Mouse (Mus musculus): ENCODE data around the gene Mgat5. TPM values are rescaled to one million over a fixed set of nuclear protein-coding genes. Genes with fewer than 3 reads are reported as not detected.

Gene Mgat5
- total and polyA plus RNA-seq, 3 experiments: 2.8 to 14.0 (median 11.2) TPM

GRCm38 (mm10) chr1:127508921-127509320, 304.1 kb downstream of the Mgat5 start:
- no peak for DNase-seq

DNA sequence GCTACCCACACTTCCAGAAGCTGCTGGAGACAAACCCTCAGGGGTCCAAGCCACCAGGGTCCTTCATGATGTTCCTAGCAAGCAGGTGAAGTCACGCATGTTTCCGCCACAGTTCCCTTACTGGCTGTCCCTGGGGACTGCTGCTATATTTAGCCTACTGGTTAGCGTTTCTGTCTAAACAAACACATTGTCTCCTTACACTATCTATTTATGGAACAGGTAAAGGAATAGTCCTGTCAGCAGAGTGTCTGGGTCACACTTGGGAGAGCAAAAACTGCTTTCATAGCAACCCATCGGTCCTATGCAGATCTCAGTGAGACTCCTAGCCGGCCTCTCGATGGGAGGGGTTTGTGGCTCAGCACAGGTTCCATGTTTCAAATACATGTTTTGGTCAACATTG, 306.5 kb downstream of the Mgat5 start:
- DNase-seq: no peak

GRCm38 (mm10) chr1:127512709-127513108, 307.9 kb downstream of the Mgat5 start:
- DNase-seq: no peak

- DNase-seq: no peak
These were observed 308.3 kb downstream of the Mgat5 start for GRCm38 (mm10) chr1:127513140-127513539.

DNA sequence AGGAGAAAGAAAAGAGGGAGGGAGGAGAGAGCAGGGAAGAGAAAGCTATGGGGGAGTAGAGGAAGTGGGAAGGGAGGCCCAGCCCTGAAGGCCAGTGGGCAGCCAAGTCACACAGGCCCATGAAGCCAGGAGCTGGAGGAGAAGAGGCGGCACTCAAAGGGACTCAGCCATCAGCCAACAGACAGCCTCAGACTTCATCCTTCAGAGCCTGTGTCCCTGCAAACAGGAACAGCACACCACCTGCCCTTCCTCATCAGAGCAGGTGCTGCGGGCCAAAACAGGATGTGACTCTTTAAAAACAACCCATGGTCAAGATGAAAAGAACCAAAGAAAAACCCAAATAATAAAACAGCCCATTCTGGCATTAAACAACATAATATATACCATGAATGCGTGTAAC, 308.8 kb downstream of the Mgat5 start:
- DNase-seq: no peak

- no peak for DNase-seq
These were observed 309.7 kb downstream of the Mgat5 start for GRCm38 (mm10) chr1:127514479-127514878.

GRCm38 (mm10) chr1:127514888-127515287, 310.1 kb downstream of the Mgat5 start:
- no peak for DNase-seq

- no peak for DNase-seq
These were observed 318.5 kb downstream of the Mgat5 start for GRCm38 (mm10) chr1:127523364-127523763.

- DNase-seq: no peak
These were observed 326.2 kb downstream of the Mgat5 start for GRCm38 (mm10) chr1:127530849-127531580.

- no peak for DNase-seq
These were observed 326.9 kb downstream of the Mgat5 start for GRCm38 (mm10) chr1:127531723-127532122.

DNA sequence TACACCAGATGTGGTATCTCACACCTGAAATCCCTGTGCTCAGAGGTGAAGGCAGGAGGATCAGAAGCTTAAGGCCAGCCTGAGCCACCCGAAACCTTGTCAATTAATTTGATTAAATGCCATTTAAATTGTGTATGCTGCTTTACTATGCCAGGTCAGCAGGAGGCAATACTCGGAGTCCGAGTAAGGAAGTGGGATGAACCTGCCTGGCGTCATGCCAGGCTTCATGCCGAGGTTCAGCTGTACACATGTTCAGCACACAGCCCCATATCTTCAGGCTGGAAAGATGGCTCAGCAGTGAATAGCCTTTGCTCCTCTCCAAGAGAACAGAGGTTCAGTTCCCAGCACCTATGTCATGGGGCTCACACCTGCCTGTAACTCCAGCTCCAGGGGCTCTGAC, 331.6 kb downstream of the Mgat5 start:
- DNase-seq: no peak

DNA sequence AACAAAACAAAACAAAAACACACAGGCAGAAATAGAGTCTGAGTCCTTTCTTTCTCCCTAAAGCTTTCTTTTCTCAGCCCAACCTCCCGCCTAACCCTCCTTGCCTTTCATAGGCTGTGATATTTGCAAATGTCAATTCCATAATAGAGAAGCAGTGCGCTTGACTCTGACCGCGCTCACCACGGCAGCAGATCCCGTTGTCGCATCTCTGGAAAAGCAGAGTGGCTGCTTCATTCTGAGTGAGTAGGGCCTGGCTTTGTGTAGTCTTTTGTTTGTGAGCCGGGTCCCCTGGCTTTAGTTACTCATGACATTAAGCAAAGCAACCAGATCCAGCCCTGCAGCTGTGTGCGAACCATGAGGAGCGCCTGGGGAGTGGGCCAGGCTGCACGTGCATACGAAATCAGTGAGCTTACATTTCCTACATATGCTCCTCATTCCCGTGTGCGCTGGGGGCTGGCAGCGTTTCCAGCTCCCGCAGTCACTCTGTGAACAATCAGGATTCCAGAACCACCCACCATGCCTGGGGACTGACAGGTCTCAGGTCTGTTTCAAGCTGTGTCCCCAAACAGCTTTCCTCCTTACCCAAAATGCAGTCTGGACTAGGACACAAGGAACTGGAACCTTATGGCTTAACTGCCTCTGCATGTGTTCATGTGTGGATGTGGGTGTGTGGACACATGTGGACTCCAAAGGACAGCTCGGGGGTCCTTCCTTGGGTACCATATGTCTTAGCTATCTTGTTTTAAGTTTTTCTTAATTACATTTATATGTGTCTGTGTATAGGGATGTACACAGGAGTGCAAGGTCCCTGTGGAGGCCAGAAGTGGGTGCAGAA, 332.6 kb downstream of the Mgat5 start:
- DNase-seq: no peak
